Mouse (Mus musculus): ENCODE data around the gene Ganab. TPM values are rescaled to one million over a fixed set of nuclear protein-coding genes. Genes with fewer than 3 reads are reported as not detected.

The Ganab gene
- polyA plus RNA-seq, 1 experiment from 2014 or later: 114 TPM

GRCm38 (mm10) chr19:8942276-8942964, 44.5 kb downstream of the Ganab start:
- Histone ChIP-seq H3K4me2 (replicated peaks) (peak overlapping the region; percentile 68), H3K9me3 (replicated peaks) (no peaks in the 10 kb centered on the region), H3K9ac (peak overlapping the region; percentile 95), H3K27ac (peak overlapping the region; percentile 97), H3K4me3 (peak overlapping the region; percentile 83), H3K27me3 (no peaks in the 10 kb centered on the region), H3K4me1 (peaks cover 24% of the 10 kb centered on the region), H3K36me3 (peaks cover 33% of the 10 kb centered on the region)
- under 1% methylated on average over 46 of the region's 46 CpGs for WGBS
- ATAC-seq (ENCODE audit: low FRiP score): peak; percentile 72

- H3K27me3 ChIP-seq: no peaks in the 10 kb centered on the region
- H3K4me3 ChIP-seq: peak overlapping the region; percentile 83
- H3K36me3 ChIP-seq: peaks cover 38% of the 10 kb centered on the region
- peak overlapping the region; percentile 95 for H3K9ac ChIP-seq
- no peaks in the 10 kb centered on the region for H3K9me3 ChIP-seq (replicated peaks)
- no peak overlapping the region for H3K27ac ChIP-seq
- H3K4me1 ChIP-seq: peaks cover 24% of the 10 kb centered on the region
- peak overlapping the region; percentile 68 for H3K4me2 ChIP-seq (replicated peaks)
- no peak for ATAC-seq (ENCODE audit: low FRiP score)
- 75% methylated on average over 2 of the region's 2 CpGs for whole genome bisulfite sequencing
Measured at GRCm38 (mm10) chr19:8943047-8943446, 45.2 kb downstream of the Ganab start.

DNA sequence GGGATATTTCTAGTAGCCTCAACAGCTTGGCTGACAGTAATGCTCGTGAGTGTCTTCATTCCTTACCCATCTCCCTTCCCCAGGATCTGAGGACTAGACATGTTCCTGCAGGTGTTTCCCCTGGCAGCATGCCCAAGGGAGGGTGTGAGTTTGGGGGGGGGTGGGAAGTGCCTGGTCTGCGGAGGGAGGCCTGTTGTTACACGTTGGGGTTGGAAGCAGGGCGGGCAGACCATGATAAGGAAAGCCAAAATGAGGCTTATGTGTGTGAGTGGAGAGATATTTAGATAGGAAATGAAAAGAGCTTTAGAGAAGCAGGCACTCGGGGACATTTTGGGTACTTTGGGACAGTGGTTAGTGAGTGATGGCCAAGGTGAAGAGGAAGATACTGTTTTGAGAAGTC, 46.2 kb downstream of the Ganab start:
- H3K27me3 ChIP-seq: no peaks in the 10 kb centered on the region
- peak overlapping the region; percentile 68 for H3K4me2 ChIP-seq (replicated peaks)
- peaks cover 24% of the 10 kb centered on the region for H3K4me1 ChIP-seq
- H3K9ac ChIP-seq: peak overlapping the region; percentile 47; the same call in 1 of the 2 replicates
- no peak overlapping the region for H3K4me3 ChIP-seq
- H3K36me3 ChIP-seq: peaks cover 48% of the 10 kb centered on the region
- ATAC-seq (ENCODE audit: low FRiP score): no peak
- 69% methylated on average over 5 of the region's 5 CpGs for WGBS
- H3K9me3 ChIP-seq (replicated peaks): no peaks in the 10 kb centered on the region
- no peak overlapping the region for H3K27ac ChIP-seq

DNA sequence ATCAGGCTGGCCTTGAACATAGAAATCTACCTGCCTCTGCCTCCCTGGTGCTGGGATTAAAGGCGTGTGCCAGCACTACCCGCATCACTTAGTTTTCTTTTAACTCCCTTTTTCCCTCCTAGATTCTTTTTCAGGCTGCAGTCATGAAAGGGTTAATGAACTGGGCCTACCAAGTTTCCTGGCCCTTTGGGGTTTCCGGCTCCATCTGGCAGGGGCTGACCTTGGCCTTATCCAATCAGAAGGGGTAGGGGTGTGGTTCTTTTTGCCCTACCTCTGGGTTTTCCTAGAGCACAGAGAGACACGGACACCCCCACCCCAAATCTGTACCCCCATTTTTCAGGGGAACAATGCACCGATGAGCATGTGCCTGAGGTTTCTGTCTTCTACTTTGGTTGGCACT, 46.9 kb downstream of the Ganab start:
- H3K4me3 ChIP-seq: 0 out of 2 replicates have a peak overlapping the region, but pooled peaks have one; percentile 4
- H3K4me1 ChIP-seq: peaks cover 24% of the 10 kb centered on the region
- H3K36me3 ChIP-seq: peaks cover 55% of the 10 kb centered on the region
- peak overlapping the region; percentile 35 for H3K4me2 ChIP-seq (replicated peaks)
- H3K27ac ChIP-seq: no peak overlapping the region
- no peak for ATAC-seq (ENCODE audit: low FRiP score)
- no peak overlapping the region for H3K9ac ChIP-seq
- WGBS: 43% methylated on average over 5 of the region's 5 CpGs
- H3K27me3 ChIP-seq: no peaks in the 10 kb centered on the region
- no peaks in the 10 kb centered on the region for H3K9me3 ChIP-seq (replicated peaks)

- Histone ChIP-seq H3K4me1 (peaks cover 24% of the 10 kb centered on the region), H3K4me3 (0 out of 2 replicates have a peak overlapping the region, but pooled peaks have one; percentile 4), H3K36me3 (peaks cover 59% of the 10 kb centered on the region), H3K27me3 (no peaks in the 10 kb centered on the region), H3K4me2 (replicated peaks) (peak overlapping the region; percentile 35), H3K9ac (peak overlapping the region; percentile 19; the same call in 1 of the 2 replicates), H3K9me3 (replicated peaks) (no peaks in the 10 kb centered on the region), H3K27ac (no peak overlapping the region)
- ATAC-seq (ENCODE audit: low FRiP score): no peak
- WGBS: 85% methylated on average over 6 of the region's 6 CpGs
Measured at GRCm38 (mm10) chr19:8945251-8945650, 47.4 kb downstream of the Ganab start.

DNA sequence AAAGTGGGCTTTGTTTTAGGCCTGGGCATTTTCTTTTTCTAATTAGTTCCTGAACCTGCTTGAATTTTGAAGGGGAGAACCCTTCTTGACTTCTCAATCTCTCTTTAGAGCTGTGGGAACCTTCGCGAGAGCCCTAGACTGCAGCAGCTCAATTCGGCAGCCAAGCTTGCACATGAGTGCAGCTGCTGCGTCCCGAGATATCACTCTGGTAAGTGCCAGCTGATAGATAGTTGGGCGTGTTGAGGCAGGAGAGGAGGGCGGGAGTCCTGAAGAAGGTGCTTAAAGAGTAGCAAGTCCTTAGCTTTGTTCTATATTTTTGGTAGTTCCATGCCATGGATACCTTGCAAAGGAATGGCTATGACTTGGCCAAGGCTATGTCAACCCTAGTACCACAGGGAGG, 49.1 kb downstream of the Ganab start:
- Histone ChIP-seq H3K4me2 (replicated peaks) (no peak overlapping the region), H3K4me3 (no peak overlapping the region), H3K9me3 (replicated peaks) (no peaks in the 10 kb centered on the region), H3K36me3 (peaks cover 76% of the 10 kb centered on the region), H3K27me3 (no peaks in the 10 kb centered on the region), H3K4me1 (peaks cover 18% of the 10 kb centered on the region), H3K27ac (no peak overlapping the region), H3K9ac (no peak overlapping the region)
- no peak for ATAC-seq (ENCODE audit: low FRiP score)
- 98% methylated on average over 7 of the region's 7 CpGs for WGBS

DNA sequence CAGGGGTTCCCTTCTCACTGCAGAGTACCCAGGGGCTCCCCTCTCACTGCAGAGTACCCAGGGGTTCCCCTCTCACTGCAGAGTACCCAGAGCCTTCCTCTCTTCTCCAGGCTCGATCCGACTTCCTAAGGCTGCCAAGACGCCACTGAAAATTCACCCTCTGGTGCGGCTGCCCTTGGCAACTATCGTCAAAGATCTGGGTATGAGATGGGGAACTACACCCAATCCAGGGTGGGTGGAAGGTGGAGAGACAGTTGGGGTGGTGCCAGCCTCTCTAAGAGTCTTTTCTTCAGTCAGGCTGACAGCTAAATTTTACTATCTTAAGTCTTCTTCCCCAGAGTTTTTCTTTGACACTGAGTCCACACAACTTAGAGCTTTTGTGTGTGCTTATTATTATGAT, 52.3 kb downstream of the Ganab start:
- Histone ChIP-seq H3K4me2 (replicated peaks) (no peak overlapping the region), H3K4me1 (peaks cover 23% of the 10 kb centered on the region), H3K27me3 (no peaks in the 10 kb centered on the region), H3K9me3 (replicated peaks) (no peaks in the 10 kb centered on the region), H3K27ac (no peak overlapping the region), H3K9ac (no peak overlapping the region), H3K4me3 (no peak overlapping the region), H3K36me3 (peaks cover 72% of the 10 kb centered on the region)
- 95% methylated on average over 5 of the region's 5 CpGs for WGBS
- no peak for ATAC-seq (ENCODE audit: low FRiP score)

DNA sequence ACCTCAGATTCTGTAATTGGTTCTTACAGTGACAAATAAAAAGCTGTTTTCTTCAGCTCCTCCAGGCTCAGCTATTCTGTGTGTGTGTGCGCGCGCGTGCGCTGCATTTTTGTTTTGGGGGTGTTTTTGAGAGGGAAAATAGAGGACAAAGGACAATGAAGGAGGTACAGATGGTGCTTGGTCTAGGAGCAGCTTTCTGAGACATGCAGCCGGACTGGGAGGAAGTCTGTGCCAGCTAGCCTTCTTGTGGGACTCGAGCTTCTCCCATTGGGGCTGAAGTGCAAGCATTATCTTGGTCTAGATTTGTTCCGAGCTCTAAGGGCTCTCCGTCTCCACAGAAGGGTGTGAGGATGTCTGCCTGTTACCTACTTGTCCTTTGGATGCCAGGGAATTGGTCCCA, 54.4 kb downstream of the Ganab start:
- Histone ChIP-seq H3K27ac (peak overlapping the region; percentile 93), H3K27me3 (no peaks in the 10 kb centered on the region), H3K9ac (no peak overlapping the region), H3K9me3 (replicated peaks) (no peaks in the 10 kb centered on the region), H3K4me1 (peaks cover 25% of the 10 kb centered on the region), H3K36me3 (peaks cover 67% of the 10 kb centered on the region), H3K4me2 (replicated peaks) (no peak overlapping the region), H3K4me3 (no peak overlapping the region)
- ATAC-seq (ENCODE audit: low FRiP score): no peak
- WGBS: 87% methylated on average over 9 of the region's 9 CpGs

DNA sequence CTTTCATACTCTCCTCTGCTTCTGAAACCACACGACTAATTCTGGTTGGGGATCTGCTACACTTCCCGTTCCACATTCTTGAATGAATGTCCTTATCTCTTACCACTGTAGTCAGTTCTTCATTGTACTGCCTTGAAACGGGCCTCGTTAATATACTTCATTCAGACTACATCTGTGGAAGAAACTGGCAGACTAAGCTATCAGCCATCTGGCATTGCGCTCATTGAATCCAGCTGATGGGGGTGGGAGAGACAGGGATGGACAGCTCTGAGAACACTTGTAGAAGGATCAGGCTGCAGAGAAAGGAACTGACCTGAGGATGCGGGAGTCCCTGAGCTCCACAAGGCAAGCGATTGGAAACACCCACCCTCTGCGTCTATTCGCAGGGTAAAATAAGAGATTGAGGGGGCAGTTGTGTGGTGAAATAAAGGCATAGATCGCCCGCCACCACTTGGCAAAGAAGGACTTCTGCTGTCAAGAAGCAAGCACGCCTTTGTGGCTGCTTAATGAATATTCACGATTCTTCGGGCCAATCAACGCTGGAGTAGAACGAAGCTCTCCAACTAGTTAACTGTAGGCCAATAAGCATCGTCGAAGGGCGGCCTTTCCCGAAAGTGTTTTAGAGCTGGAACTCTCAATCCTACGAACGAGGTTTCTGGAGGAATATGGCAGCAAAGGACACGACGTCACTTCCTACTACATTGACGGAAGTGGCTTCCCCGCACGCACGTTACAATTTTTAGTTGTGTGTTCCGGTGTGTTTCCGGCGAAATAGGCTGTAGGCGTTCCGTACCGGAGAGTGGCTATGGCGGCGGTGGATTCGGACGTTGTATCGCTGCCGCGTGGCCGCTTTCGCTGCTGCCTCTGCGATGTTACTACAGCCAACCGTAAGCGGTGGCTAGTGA, 55.5 kb downstream of the Ganab start, which contains the start of gene Tut1:
Gene Tut1, plus strand, starts transcription at position 713 of the 905 bp plus-strand sequence.
- peak within 1 kb of the TSS; percentile 96 for H3K4me2 ChIP-seq (replicated peaks)
- H3K27ac ChIP-seq: peak within 1 kb of the TSS; percentile 93
- H3K4me1 ChIP-seq: peaks cover 25% of the 10 kb centered on the region
- peaks cover 63% of the 10 kb centered on the region for H3K36me3 ChIP-seq
- no peaks in the 10 kb centered on the region for H3K9me3 ChIP-seq (replicated peaks)
- 3% methylated on average over 46 of the region's 46 CpGs for WGBS
- H3K9ac ChIP-seq: peak within 1 kb of the TSS; percentile 72
- no peaks in the 10 kb centered on the region for H3K27me3 ChIP-seq
- peak; percentile 97 for ATAC-seq (ENCODE audit: low FRiP score)
- peak within 1 kb of the TSS; percentile 76 for H3K4me3 ChIP-seq

DNA sequence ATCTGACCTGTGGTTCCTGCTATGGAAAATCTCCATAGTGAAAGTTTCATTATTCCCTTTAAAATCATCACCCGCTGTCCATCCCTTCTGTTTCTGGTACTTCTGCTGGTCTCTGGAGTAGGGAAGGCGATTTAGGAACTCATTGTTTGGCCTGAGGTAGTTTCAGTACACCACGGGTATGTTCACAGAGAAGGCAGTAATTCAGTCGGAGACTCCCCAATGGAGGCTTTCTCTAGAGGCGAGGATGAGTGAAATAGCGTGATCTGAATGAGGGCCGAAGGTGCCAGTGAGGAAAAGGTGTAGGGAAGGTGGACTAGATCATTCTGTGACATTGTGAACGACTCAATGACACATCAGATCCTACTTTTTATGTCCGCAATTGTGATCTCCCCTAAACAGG, 56.3 kb downstream of the Ganab start:
- peaks cover 25% of the 10 kb centered on the region for H3K4me1 ChIP-seq
- peak overlapping the region; percentile 76 for H3K4me3 ChIP-seq
- peak overlapping the region; percentile 93; the same call in 1 of the 2 replicates for H3K27ac ChIP-seq
- no peaks in the 10 kb centered on the region for H3K9me3 ChIP-seq (replicated peaks)
- 10% methylated on average over 9 of the region's 9 CpGs for WGBS
- ATAC-seq (ENCODE audit: low FRiP score): no peak
- no peaks in the 10 kb centered on the region for H3K27me3 ChIP-seq
- H3K4me2 ChIP-seq (replicated peaks): peak overlapping the region; percentile 96
- H3K9ac ChIP-seq: peak overlapping the region; percentile 72
- peaks cover 60% of the 10 kb centered on the region for H3K36me3 ChIP-seq

DNA sequence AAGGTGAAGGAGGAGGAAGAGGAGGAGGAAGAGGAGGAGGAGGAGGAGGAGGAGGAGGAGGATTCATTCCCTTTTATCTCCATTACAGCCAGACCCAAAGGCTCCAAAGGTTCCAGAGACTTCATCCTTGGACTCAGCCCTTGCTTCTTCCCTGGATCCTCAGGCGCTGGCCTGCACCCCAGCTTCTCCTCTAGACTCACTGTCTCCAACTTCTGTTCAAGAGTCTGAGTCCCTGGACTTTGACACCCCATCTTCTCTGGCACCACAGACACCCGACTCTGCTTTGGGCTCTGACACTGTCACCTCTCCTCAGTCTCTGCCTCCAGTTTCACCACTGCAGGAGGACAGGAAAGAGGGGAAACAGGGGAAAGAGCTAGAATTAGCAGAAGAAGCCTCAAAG, 64.4 kb downstream of the Ganab start:
- Histone ChIP-seq H3K27ac (no peak overlapping the region), H3K4me3 (no peak overlapping the region), H3K4me1 (peaks cover 14% of the 10 kb centered on the region), H3K27me3 (no peaks in the 10 kb centered on the region), H3K9me3 (replicated peaks) (no peaks in the 10 kb centered on the region), H3K36me3 (peaks cover 80% of the 10 kb centered on the region), H3K9ac (no peak overlapping the region), H3K4me2 (replicated peaks) (no peak overlapping the region)
- no peak for ATAC-seq (ENCODE audit: low FRiP score)
- 92% methylated on average over 2 of the region's 2 CpGs for WGBS

GRCm38 (mm10) chr19:8965075-8965474, 67.2 kb downstream of the Ganab start:
- WGBS: 84% methylated on average over 11 of the region's 11 CpGs
- H3K9ac ChIP-seq: peak overlapping the region; percentile 58; the same call in 1 of the 2 replicates
- no peak overlapping the region for H3K4me2 ChIP-seq (replicated peaks)

More at GRCm38 (mm10) chr19:8965075-8965474, 67.2 kb downstream of the Ganab start:
- H3K27ac ChIP-seq: no peak overlapping the region; the same call in 1 of the 2 replicates
- H3K4me1 ChIP-seq: peaks cover 27% of the 10 kb centered on the region
- no peak overlapping the region for H3K4me3 ChIP-seq
- H3K27me3 ChIP-seq: no peaks in the 10 kb centered on the region
- H3K9me3 ChIP-seq (replicated peaks): no peaks in the 10 kb centered on the region
- H3K36me3 ChIP-seq: peaks cover 74% of the 10 kb centered on the region
- ATAC-seq (ENCODE audit: low FRiP score): no peak

Measured in hindbrain, embryonic 12.5 days (tissue).